Mouse (Mus musculus) MEL (cell line): Measurements from ENCODE around the gene Uroc1.

Experiments
- EP300 ChIP-seq, 2 experiments: IDR thresholded peaks; 2 replicates each; pipeline ENCODE4 v1.6.1; 2011; ENCODE audit warnings: improper control_type of control experiment in 2 of 2, low read length in 2 of 2, low read depth in 1 of 2, mild to moderate bottlenecking in 1 of 2
- KAT2A ChIP-seq: conservative IDR thresholded peaks from 2 replicates; pipeline ENCODE4 v1.6.1; 2012; ENCODE audit warnings: low read depth, low read length, improper control_type of control experiment, inconsistent platforms
- MEF2A ChIP-seq: IDR thresholded peaks from 2 replicates; pipeline ENCODE4 v1.6.1; 2014; ENCODE audit warnings: low read depth, mild to moderate bottlenecking, inconsistent platforms, low read length, improper control_type of control experiment; ENCODE audit not compliant: poor library complexity, insufficient replicate concordance, severe bottlenecking; ENCODE audit errors: extremely low read depth
- NRF1 ChIP-seq: IDR thresholded peaks from 2 replicates; pipeline ENCODE4 v1.6.1; 2014; ENCODE audit warnings: low read depth, mild to moderate bottlenecking, inconsistent platforms, low read length, improper control_type of control experiment, moderate library complexity; ENCODE audit not compliant: poor library complexity, insufficient read depth, severe bottlenecking
- SMC3 ChIP-seq: IDR thresholded peaks from 2 replicates; pipeline ENCODE4 v1.6.1; 2011; ENCODE audit warnings: low read depth, low read length, improper control_type of control experiment

- TF ChIP-seq KAT2A = no peak
- TF ChIP-seq MEF2A = no peak
- no peak for TF ChIP-seq SMC3
- no peak for TF ChIP-seq EP300 (IDR thresholded peaks at IDR 0.05; ENCODE audit: low read depth in 1 of 2, low read length in 2 of 2)
- no peak for TF ChIP-seq NRF1
These were observed at the start of gene Uroc1 for GRCm38 (mm10) chr6:90332561-90333425.
